Mouse (Mus musculus) neural tube, embryonic 12.5 days (tissue): ENCODE data around the gene Plxnd1. TPM values are rescaled to one million over a fixed set of nuclear protein-coding genes. Genes with fewer than 3 reads are reported as not detected.

Experiments used
- ATAC-seq: fragments of 200-750 bp; cut with Nextera tagmentation; 2 replicates; pipeline ENCODE4 v1.8.0; 2017; ENCODE audit warnings: low read depth, mild to moderate bottlenecking, moderate TSS enrichment, moderate library complexity; ENCODE audit not compliant: low FRiP score
- H3K27ac ChIP-seq: fragments of 300-500 bp; sonication (generic); 2 replicates; pipeline ENCODE4 v1.5.1; 2016
- H3K27me3 ChIP-seq: fragments of 300-500 bp; sonication (generic); replicated peaks from 2 replicates; pipeline ENCODE4 v1.6.1; 2016; ENCODE audit warnings: mild to moderate bottlenecking
- H3K36me3 ChIP-seq: fragments of 300-500 bp; sonication (generic); 2 replicates; pipeline ENCODE4 v1.6.1; 2016; ENCODE audit warnings: mild to moderate bottlenecking
- H3K4me1 ChIP-seq: fragments of 300-500 bp; sonication (generic); 2 replicates; pipeline ENCODE4 v1.6.1; 2016
- H3K4me2 ChIP-seq: fragments of 300-500 bp; sonication (generic); replicated peaks from 2 replicates; pipeline ENCODE4 v1.6.1; 2016; ENCODE audit warnings: mild to moderate bottlenecking
- H3K4me3 ChIP-seq: fragments of 300-500 bp; sonication (generic); 2 replicates; pipeline ENCODE4 v1.5.1; 2016
- H3K9ac ChIP-seq: fragments of 300-500 bp; sonication (generic); 2 replicates; pipeline ENCODE4 v1.6.1; 2016; ENCODE audit warnings: mild to moderate bottlenecking
- H3K9me3 ChIP-seq: fragments of 300-500 bp; sonication (generic); 2 replicates; pipeline ENCODE4 v1.6.1; 2016; ENCODE audit warnings: mild to moderate bottlenecking
- WGBS: fragments of 180-500 bp; shearing (Covaris S2); methylation state at CpG from one replicate; pipeline ENCODE4 v1.1.7; 2016; 5-methylcytosine and 5-hydroxymethylcytosine counted together
- polyA plus RNA-seq: library from polyadenylated mRNA; unstranded; fragments of >200 nt; fragmentation: Nextera tagmentation; extraction: Ambion mirVana; gene quantifications from 2 replicates; pipeline ENCODE4 v1.2.1, GENCODE M21; 2016

The Plxnd1 gene
- polyA plus RNA-seq, 1 experiment from 2014 or later: 28.0 TPM

DNA sequence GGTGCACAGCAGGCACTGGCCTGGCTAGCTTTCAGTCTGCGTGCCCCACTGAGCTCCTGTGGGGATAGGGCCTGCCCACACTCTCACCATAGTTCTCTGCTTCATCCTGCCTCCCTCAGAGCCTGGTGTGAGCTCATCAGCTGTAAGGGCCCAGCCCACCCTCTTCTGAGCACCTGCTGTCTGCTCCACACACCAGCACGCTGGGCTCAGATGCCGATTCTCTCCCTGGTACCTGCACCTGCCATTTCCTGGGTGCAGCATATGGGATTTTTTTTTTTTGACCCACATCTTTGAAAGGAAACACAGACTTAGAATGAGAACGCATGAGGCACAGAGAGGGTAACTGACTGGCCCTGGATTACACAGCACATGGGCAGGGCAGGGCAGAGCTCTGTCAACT is 5.2 kb downstream of the Plxnd1 start:
- H3K27ac ChIP-seq: no peak overlapping the region
- no peak for ATAC-seq
- H3K9ac ChIP-seq: no peak overlapping the region
- 0 out of 2 replicates have a peak overlapping the region, but pooled peaks have one; percentile 12 for H3K4me2 ChIP-seq
- no peaks in the 10 kb centered on the region for H3K36me3 ChIP-seq
- H3K9me3 ChIP-seq: no peaks in the 10 kb centered on the region
- H3K4me1 ChIP-seq: peaks cover 61% of the 10 kb centered on the region
- no peak overlapping the region for H3K4me3 ChIP-seq
- 73% methylated on average over 4 of the region's 4 CpGs for WGBS
- peaks cover 43% of the 10 kb centered on the region for H3K27me3 ChIP-seq

DNA sequence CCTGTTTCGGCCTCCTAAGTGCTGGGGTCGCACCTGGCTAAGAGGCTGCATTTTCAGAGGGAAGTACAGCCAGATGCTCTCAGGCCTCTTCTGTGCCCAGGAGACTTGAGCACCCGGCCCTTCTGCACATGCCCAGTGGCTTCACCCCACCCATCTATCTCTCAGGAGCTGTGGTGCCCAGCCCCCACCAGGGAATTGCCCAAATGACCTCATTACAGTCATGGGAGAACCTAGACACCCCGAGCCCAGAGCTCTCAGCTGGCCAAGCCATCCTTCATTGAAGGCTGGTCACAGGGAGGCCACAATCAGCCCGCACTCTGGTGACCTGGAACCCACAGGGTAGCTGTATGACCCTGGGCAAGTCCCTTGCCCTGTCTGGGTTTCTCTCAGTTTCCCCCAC is 5.8 kb downstream of the Plxnd1 start:
- H3K27me3 ChIP-seq: peaks cover 37% of the 10 kb centered on the region
- H3K36me3 ChIP-seq: no peaks in the 10 kb centered on the region
- H3K9ac ChIP-seq: no peak overlapping the region
- 68% methylated on average over 5 of the region's 5 CpGs for WGBS
- no peak overlapping the region for H3K4me3 ChIP-seq
- ATAC-seq: no peak
- H3K9me3 ChIP-seq: no peaks in the 10 kb centered on the region
- H3K4me2 ChIP-seq: 0 out of 2 replicates have a peak overlapping the region, but pooled peaks have one; percentile 0
- no peak overlapping the region for H3K27ac ChIP-seq
- peaks cover 62% of the 10 kb centered on the region for H3K4me1 ChIP-seq

DNA sequence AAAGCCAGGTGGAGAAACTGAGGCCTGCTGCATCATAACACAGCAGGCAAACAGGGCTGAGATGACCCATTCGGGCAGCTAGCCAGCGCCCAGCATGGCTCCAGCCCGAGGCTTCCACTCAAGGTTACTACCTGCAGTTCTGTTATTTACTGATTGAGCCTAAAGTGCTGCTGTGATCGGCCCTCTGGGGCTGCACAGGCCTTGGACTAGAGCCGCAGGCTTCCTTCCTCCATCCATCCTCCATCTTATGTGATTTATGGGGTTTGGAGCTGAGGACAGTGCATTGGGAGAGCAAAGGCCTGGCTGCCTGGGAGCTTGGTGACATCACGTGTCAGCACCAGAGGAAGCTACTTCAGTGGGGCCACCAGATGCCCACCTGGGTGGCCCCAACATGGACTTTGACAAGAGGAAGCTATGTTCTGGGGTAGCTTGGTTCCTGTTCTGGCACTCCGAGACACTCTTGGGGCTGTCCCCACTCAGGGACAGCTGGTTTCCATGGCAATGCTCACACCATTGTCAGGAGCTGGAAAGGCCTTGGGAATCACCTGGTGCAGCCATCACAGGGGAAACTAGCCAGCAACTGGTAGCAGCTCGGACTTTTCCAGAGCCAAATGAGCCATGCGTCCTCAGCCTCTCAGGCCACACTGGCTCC is 7.6 kb downstream of the Plxnd1 start:
- peaks cover 19% of the 10 kb centered on the region for H3K27me3 ChIP-seq
- H3K36me3 ChIP-seq: no peaks in the 10 kb centered on the region
- H3K4me1 ChIP-seq: peaks cover 53% of the 10 kb centered on the region
- no peak overlapping the region for H3K27ac ChIP-seq
- H3K9ac ChIP-seq: 0 out of 2 replicates have a peak overlapping the region, but pooled peaks have one; percentile 21
- no peak overlapping the region for H3K4me3 ChIP-seq
- no peaks in the 10 kb centered on the region for H3K9me3 ChIP-seq
- H3K4me2 ChIP-seq: peak overlapping the region; percentile 38
- ATAC-seq: no peak
- 38% methylated on average over 9 of the region's 9 CpGs for WGBS

DNA sequence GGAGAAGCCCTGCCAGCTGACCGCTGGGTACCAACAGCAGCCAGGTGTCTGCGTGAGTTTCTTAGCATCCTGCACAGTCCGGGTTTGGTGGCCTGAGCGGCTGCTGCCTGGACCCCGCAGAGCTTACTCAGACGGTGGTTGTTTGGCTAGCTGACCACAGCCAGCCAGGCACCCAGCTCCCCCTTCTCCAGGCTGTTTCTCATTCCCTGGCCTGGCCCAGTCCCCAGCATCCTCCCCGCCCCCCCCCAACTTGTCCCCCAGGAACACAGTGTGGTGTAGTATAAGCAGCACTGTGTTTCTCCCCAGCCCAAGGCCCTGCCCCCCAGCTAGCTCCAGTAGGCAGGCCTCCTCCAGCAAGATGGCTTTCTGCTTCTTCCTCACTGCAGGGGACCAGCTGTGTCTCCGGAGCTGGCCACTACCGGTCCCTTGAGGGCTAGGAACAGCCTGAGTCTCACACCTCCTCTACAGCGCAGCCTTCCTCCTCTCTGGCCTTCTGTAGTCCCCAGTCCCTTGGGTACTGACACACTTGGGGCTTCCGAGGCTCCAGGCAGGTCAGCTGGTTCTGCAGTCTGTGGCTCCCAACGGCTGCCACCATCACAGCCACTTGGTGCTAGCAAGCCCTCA is 8.2 kb downstream of the Plxnd1 start:
- H3K4me3 ChIP-seq: no peak overlapping the region
- H3K27me3 ChIP-seq: peaks cover 13% of the 10 kb centered on the region
- H3K27ac ChIP-seq: no peak overlapping the region
- ATAC-seq: no peak
- peak overlapping the region; percentile 38 for H3K4me2 ChIP-seq
- no peaks in the 10 kb centered on the region for H3K9me3 ChIP-seq
- H3K36me3 ChIP-seq: no peaks in the 10 kb centered on the region
- peaks cover 47% of the 10 kb centered on the region for H3K4me1 ChIP-seq
- H3K9ac ChIP-seq: 0 out of 2 replicates have a peak overlapping the region, but pooled peaks have one; percentile 21
- WGBS: 43% methylated on average over 12 of the region's 12 CpGs

DNA sequence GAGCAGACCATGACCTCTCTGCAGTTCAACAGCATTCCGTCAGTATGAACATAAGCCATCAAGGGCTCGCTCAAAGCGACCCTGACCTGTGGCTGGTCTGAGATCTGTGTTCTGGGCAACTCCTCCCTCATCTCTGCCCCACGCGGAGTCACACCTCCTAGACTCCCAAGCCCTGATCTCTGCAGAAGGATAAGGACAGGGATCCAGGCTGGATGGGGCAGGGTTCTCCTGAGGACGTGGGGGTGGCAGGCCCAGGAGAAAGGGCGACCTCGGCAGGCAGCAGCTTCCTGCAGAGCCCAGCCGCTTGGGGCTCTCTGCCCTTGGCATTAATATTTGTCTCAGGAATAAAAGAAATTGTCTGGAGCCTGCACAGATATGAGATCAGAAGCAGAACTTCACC is 9.2 kb downstream of the Plxnd1 start:
- no peak for ATAC-seq
- 0 out of 2 replicates have a peak, but pooled peaks cover 4% of the 10 kb centered on the region for H3K27me3 ChIP-seq
- H3K9ac ChIP-seq: 0 out of 2 replicates have a peak overlapping the region, but pooled peaks have one; percentile 21
- H3K27ac ChIP-seq: no peak overlapping the region
- H3K9me3 ChIP-seq: no peaks in the 10 kb centered on the region
- peak overlapping the region; percentile 38; the same call in 1 of the 2 replicates for H3K4me2 ChIP-seq
- WGBS: 67% methylated on average over 9 of the region's 9 CpGs
- no peaks in the 10 kb centered on the region for H3K36me3 ChIP-seq
- H3K4me3 ChIP-seq: no peak overlapping the region
- H3K4me1 ChIP-seq: peaks cover 42% of the 10 kb centered on the region

DNA sequence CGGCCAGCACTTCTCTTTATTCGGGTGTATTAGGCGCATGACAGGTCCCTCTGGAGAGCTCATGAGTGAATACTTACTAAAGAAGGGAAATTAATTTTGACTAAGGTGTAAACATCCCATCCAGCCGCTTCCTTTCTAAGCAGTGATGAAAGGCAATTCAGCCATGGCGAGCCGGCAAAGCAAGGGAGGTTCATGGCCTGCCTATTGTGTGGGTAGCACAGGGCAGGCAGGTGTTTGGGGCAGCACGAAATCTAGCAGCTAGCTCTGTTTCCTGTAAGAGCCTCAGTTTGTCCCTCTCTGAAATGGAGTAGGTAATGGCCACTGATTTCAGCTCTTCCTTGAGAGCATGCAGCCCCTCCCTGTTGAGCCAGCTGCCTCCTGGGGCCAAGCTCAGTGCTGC is 10.2 kb downstream of the Plxnd1 start:
- no peak for ATAC-seq
- Histone ChIP-seq H3K36me3 (no peaks in the 10 kb centered on the region), H3K27me3 (no peaks in the 10 kb centered on the region), H3K9me3 (no peaks in the 10 kb centered on the region), H3K4me2 (no peak overlapping the region), H3K27ac (no peak overlapping the region), H3K4me1 (peaks cover 42% of the 10 kb centered on the region), H3K9ac (no peak overlapping the region), H3K4me3 (no peak overlapping the region)
- 58% methylated on average over 7 of the region's 7 CpGs for WGBS

DNA sequence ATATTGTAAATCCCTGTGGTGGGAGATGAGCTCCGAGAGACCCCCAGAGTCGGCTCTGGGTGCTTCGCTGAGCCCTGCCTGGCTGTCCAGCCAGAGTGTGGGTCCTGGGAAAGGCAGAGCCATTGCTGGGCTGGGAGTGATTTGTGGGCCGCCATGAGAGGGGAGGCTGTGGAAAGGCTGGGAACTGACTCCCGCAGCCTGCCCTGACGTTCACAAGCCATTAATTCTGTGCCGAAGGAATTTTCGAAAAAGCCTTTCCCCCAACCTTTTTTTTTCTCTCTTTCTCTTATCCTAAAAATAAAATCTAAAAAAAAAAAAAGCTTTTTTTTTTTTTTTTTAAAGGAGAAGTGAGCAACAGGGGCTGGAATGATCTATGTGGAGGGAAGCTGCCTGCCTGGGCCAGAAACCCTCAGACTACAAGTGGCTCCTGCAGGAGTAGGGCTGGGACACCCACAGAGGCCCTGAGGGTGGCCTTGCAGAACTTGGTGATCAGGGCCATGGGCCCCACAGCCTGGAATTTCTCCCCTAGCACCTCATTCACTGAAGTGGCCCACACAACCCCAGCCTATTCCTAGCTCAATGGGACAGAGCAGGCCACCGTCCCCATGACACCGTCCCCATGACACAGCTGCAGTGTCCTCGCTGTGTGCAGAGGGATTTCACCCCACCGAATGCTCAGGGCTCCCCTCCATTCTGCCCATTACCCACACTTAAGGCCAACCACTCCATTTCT is 11.3 kb downstream of the Plxnd1 start:
- Histone ChIP-seq H3K4me3 (no peak overlapping the region), H3K9me3 (no peaks in the 10 kb centered on the region), H3K9ac (no peak overlapping the region), H3K36me3 (no peaks in the 10 kb centered on the region), H3K27me3 (no peaks in the 10 kb centered on the region), H3K4me2 (no peak overlapping the region), H3K4me1 (peaks cover 42% of the 10 kb centered on the region), H3K27ac (no peak overlapping the region)
- ATAC-seq: 0 out of 2 replicates have a peak, but pooled peaks have one; percentile 5
- 32% methylated on average over 12 of the region's 12 CpGs for WGBS

DNA sequence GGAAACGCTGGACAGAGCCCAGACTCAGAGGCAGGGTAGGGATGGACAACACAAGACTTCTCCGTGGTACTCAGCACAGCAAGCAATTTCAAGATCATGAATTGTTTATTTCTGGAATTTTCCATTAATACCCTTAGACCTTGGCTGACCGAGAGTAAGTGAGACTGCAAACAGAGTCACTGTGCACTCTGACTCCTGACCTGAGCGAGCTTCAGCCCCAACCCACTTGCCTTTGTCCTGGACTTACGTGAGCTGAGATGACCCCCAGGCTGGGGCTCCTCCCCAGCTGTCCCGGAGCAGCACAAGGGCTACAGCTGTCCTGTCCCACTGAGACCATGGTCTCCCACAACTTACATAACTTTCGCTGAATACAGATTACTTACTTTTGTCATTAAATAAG is 11.9 kb downstream of the Plxnd1 start:
- Histone ChIP-seq H3K4me1 (peaks cover 42% of the 10 kb centered on the region), H3K36me3 (no peaks in the 10 kb centered on the region), H3K27ac (no peak overlapping the region), H3K4me2 (no peak overlapping the region), H3K9ac (no peak overlapping the region), H3K9me3 (no peaks in the 10 kb centered on the region), H3K27me3 (no peaks in the 10 kb centered on the region), H3K4me3 (no peak overlapping the region)
- WGBS: 49% methylated on average over 7 of the region's 7 CpGs
- no peak for ATAC-seq

DNA sequence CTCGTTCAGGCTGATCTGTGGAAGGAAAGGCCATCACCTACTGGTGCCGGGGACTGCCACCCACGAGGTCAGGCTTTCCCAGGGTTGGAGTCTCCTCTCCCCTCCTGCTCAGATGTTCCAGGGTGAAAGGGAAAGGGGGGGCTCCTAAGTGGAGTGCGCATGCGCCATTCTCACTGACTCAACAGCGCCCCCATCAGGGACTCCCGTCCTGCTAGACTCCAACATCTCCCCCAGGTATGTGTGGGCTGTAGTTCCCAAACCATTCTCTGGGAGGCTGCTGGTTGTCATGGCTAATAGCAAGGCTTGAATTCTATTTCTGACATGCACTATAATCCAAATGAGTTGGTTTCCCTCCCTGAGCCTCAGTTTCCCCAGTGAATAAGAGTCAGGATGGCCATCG is 16.2 kb downstream of the Plxnd1 start:
- no peak overlapping the region for H3K4me3 ChIP-seq
- no peaks in the 10 kb centered on the region for H3K9me3 ChIP-seq
- WGBS: 71% methylated on average over 8 of the region's 8 CpGs
- H3K4me1 ChIP-seq: peaks cover under 1% of the 10 kb centered on the region; the same call in 1 of the 2 replicates
- 0 out of 2 replicates have a peak, but pooled peaks cover 4% of the 10 kb centered on the region for H3K36me3 ChIP-seq
- H3K9ac ChIP-seq: no peak overlapping the region
- H3K4me2 ChIP-seq: no peak overlapping the region
- ATAC-seq: no peak
- H3K27me3 ChIP-seq: no peaks in the 10 kb centered on the region
- H3K27ac ChIP-seq: no peak overlapping the region

DNA sequence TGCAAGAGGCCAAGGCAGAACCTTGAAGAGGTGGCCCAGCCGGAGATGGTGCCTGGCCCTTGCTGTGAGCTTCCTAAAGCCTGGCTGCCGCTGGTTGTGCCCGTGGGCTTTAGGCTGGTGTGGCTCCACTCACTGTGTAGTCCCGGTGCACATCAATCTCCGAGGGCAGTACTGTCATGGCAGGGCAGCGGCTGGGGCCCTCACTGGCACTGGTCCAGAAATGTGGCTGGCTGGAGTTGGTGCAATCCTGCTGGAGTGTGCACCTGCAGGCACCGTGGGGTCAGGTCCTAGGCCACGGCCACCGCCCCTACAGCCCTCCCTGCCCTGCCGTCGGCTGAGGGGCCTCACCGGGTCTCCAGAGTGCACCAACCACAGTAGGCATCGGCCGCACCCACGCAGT is 17.0 kb downstream of the Plxnd1 start:
- no peaks in the 10 kb centered on the region for H3K4me1 ChIP-seq
- no peak for ATAC-seq
- H3K4me2 ChIP-seq: no peak overlapping the region
- WGBS: 85% methylated on average over 15 of the region's 15 CpGs
- H3K27ac ChIP-seq: no peak overlapping the region
- no peaks in the 10 kb centered on the region for H3K27me3 ChIP-seq
- 0 out of 2 replicates have a peak, but pooled peaks cover 4% of the 10 kb centered on the region for H3K36me3 ChIP-seq
- H3K9me3 ChIP-seq: no peaks in the 10 kb centered on the region
- no peak overlapping the region for H3K4me3 ChIP-seq
- no peak overlapping the region for H3K9ac ChIP-seq

DNA sequence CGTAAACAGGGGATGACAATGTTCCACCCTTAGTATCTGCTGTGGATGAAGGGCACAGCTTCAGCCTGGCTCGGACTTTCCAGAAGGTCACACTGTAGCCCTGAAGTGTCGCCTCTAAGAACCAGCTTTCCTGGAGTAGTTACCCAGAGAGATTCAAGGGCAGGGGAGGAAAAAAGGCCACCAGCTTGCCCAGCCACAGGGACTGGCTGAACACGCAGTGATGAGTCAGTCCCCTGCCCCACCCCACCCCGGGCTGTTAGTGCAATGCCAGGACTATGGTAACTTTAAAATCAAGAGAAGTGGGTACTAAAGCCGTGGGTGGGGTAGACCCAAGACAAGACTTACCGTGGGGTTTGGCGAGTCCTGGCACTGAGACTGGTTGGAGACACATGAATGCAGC is 19.2 kb downstream of the Plxnd1 start:
- Histone ChIP-seq H3K9me3 (no peaks in the 10 kb centered on the region), H3K4me2 (no peak overlapping the region), H3K9ac (no peak overlapping the region), H3K4me3 (no peak overlapping the region), H3K27ac (no peak overlapping the region), H3K4me1 (peaks cover 13% of the 10 kb centered on the region), H3K27me3 (no peaks in the 10 kb centered on the region), H3K36me3 (0 out of 2 replicates have a peak, but pooled peaks cover 4% of the 10 kb centered on the region)
- 86% methylated on average over 8 of the region's 8 CpGs for WGBS
- no peak for ATAC-seq
